Mouse (Mus musculus): ENCODE data around the gene Hist1h2bm.
"Not testable (repeated sequence)": the region's sequence is repeated elsewhere in the genome, so short reads cannot be mapped to it uniquely, and the experiment has no call there.

Hist1h2bm gene

DNA sequence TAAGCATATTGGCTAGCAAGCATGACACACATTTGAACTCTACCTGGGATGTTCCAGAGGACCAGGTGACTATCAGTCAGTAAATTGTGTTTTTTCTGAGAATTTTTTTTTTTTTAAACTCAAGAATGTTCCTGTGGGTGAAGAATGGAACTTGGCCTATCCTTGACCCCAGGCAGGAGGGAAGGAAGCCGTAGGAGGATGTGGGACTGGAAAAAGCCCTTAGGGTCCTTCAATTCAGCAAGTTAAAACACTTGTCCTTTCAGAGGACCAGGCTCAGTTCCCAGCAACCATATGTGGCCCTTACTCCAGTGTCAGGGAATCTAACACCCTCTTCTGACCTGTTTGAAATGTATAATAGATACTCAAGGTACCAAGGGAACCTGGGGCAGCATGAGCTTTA is 7.7 kb downstream of the Hist1h2bm start:
- DNase-seq = no peak

DNA sequence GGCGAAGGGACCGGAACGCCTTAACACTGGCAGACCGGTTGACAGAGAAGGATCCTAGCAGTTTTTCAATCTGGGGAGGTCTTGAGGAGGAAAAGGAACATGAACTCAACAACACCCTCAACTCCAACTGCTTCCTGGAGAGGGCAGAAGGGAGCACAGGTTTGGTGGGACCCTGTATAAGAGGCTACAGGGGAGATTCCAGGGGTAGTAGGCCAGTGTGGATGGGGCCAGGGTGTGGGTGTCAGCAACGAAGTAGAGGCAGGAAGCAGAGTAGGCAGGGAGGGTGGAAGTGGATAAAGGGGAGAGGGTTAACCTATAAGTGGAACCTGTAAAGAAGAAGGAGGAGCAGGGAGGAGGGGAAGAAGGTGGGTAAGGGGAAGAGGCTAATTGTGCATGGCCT is 11.6 kb downstream of the Hist1h2bm start:
- no peak for DNase-seq

DNA sequence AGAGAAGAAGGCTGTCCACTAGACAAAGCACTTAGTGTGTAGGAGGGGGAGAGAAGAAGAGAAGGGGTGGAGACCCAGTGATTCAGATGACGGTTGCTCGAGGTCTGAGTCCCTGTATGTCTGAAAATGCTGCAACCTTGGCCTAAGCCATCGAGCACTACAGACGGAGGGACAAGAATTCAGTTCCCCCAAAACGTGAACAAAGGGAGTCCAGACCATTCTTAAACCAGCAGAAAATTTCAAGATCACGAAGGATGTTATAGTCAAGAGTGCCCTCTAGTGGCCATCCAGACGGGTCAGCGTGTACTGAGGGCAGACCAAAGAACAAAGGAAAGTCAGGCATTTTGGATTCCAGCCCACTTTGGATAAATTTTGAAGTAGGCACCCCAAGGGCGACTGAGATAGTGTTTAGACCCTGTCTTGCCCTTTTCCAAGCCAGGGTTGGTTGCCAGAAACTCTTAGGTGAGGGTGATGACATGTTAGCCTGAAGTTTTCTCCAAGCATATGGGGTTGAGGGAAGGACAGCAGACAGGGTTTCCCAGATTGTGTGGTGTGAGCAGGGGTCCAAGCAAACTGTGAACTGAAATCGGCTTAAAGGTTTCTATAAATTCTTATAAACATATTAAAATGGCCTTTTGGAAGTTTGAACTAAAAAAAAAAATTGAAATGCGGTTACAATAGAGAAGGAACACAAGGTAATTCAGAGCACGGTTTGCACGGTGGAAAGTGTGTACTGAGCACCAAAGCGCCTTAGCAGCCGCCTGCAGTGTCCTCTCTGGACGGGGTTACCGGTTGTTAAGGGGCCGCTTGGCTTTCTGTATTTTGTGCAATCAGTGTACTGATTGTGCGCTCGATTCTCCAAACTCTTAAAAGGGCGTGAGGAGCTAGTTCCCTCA is 12.4 kb downstream of the Hist1h2bm start:
- DNase-seq = peak; percentile 79

DNA sequence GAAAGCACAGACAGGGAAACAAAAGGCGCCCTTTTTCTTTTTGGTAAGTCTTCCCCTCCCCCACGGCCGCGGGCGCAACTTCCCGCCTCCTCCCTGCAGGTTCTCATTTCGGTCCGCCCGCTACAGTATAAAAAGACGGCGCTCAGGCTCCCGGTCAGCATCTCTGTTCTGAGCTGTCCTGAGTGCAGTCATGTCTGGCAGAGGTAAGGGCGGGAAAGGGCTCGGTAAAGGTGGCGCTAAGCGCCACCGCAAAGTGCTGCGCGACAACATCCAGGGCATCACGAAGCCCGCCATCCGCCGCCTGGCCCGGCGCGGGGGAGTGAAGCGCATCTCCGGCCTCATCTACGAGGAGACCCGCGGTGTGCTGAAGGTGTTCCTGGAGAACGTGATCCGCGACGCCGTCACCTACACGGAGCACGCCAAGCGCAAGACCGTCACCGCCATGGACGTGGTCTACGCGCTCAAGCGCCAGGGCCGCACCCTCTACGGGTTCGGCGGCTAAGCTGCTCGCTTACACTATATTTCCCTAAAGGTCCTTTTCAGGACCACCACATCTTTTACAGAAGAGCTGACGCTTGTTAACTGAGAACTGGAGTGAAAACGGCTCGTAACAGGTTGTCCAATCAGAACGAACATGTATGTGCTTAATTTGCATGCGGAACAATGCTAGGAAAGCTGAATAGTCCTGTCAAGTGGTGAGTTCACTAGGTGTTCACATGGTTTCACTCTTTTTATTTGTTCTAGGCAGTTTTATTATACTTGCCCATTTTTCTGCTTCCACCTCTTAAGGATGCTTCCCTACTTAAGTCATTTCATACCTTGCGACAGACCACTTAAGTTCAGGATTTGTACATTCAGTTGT is 13.3 kb downstream of the Hist1h2bm start, which contains the start of gene Hist1h4j:
TSS of gene Hist1h4j (plus strand) at position 159 of the 862 bp plus-strand sequence.
- peak; percentile 78 for DNase-seq

DNA sequence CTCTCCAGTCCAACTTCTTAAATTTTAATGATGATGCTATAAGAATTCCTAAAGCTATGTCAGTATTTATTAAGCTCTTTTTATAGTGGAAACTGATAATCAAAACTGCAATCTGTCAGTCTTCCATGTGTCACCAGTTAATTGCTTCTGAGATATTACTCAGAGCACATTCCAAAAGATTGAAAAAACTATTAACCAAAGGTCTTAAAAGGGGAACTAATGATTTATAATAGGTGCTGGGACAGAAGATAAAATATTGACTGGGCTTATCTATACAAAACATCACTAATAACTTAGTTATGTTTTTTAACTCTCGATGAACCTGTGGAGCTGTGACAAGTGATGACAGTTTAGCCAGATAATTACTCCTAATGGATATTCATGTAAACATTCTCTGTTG is 23.2 kb downstream of the Hist1h2bm start:
- no peak for DNase-seq

DNA sequence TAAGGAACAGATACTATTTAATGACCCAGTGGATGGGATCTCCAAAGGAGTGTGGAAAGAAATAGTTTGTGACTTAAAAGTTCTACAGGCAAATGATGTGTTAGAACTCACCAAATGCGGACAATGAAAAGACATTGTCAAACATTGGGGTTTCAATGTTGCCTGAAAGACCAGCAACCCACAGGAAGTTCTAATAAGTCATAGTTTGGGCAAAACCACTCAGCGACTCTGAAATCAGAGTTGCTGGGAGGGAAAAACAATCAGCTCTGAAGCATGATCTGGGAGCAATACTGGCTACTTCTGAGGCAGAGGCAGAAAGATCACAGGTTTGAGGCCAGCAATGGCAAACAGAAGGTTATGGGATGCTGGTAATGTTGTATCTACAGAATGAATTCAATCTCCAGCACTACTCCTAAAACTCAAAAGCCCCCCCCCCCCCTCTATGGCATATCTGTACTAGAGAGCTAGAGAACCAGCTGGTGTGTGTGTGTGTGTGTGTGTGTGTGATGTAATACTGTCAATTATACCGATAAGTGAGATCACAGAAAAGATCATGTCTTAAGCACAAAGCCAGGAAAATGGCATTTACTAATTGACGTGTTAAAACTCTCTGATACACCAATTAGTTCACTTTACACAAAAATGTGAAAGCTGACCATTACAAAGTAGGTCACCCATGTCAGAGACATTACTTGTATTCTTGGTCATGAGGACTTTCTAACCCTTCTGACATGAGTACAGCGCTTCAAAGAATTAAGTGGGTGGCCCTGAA is 27.7 kb downstream of the Hist1h2bm start:
- no peak for DNase-seq

DNA sequence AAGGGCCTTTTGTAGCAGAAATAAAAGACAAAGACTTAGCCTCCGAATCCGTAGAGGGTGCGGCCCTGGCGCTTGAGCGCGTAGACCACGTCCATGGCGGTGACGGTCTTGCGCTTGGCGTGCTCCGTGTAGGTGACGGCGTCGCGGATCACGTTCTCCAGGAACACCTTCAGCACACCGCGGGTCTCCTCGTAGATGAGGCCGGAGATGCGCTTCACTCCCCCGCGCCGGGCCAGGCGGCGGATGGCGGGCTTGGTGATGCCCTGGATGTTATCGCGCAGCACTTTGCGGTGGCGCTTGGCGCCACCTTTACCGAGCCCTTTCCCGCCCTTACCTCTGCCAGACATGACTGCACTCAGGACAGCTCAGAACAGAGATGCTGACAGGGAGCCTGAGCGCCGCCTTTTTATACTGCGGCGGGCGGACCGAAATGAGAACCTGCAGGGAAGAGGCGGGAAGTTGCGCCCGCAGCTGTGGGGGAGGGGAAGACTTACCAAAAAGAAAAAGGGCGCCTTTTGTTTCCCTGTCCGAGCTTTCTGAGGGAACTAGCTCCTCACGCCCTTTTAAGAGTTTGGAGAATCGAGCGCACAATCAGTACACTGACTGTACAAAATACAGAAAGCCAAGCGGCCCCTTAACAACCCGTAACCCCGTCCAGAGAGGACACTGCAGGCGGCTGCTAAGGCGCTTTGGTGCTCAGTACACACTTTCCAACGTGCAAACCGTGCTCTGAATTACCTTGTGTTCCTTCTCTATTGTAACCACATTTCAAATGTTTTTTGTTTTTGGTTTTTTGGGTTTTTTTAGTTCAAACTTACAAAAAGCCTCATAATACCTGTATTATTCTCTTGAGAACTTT is 28.5 kb downstream of the Hist1h2bm start, which contains the start of gene Hist1h4k:
TSS of gene Hist1h4k (minus strand) at position 347 of the 859 bp plus-strand sequence.
- peak; percentile 94 for DNase-seq

DNA sequence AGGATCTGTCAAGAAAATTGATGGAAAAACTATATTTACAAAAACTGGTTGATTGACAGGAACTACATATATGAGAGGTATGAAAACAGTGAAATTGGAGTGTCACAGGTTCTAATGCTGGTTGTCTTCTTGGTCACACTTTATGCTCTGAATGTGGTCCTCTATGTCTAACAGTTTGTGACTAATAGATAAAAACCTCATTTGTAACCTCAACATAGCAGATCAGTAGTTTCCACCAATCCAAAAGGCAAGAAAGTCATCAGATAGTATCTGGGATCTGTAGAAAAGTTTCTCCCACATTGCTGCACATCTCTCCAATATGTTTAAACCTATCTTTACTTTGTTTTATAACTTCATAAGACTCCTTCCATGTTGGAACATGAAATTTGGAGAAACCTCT is 29.6 kb downstream of the Hist1h2bm start:
- no peak for DNase-seq

DNA sequence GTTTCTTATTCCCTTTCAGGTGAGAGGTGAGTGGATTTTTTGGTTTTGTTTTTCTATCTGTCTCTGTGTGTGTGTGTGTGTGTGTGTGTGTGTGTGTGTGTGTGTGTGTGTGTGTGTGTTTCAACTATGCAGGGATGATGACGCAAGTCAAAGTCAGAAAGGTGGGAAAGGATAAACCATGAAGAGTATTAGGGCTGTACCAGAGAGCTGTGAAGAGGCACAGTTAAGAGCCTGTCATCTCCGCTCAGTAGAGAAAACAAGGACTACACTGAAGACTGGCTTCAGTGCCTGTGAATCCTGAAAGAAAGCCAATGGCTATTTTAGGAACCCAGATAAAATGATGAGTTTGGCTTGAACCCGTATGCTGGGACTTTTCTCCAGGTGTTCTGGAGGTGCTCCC is 30.0 kb downstream of the Hist1h2bm start:
- no peak for DNase-seq

DNA sequence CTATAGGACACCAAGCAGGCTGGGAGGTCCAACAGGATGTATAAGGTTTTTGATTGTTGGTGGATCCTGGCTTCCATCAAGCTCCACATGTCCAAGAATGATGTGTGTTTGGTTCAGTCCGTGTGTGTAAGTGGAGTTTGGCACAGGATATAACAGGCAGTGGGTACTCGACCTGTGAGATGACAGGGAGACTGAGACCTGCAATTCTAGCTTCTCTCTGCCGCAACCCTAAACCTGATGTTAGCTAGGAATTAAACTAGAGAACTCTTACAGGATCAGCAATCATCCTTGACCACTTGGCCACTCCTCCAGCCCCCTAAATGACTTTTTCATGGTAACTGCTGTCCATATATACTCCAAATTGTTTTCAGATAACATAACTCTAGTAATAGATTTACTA is 30.5 kb downstream of the Hist1h2bm start:
- no peak for DNase-seq

DNA sequence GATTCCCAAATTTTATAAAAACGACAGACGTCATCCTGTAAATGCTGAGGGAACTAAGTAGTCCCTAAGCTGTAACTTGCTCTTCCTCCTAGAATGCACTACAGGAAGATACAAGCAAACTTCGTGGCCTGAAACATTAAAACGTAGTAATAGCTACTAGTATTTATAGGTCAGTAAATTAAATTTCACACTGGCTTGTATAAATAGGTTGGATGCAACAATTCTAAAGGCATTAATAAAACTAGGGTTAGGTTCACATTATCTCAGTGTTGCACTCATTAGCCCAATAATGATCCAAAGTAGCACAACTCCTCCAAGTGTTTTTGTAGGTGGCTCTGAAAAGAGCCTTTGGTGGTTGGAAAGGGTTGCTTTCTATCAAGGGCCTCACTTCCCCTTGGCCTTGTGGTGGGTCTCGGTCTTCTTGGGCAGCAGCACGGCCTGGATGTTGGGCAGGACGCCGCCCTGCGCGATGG is 31.2 kb downstream of the Hist1h2bm start:
- no peak for DNase-seq

DNA sequence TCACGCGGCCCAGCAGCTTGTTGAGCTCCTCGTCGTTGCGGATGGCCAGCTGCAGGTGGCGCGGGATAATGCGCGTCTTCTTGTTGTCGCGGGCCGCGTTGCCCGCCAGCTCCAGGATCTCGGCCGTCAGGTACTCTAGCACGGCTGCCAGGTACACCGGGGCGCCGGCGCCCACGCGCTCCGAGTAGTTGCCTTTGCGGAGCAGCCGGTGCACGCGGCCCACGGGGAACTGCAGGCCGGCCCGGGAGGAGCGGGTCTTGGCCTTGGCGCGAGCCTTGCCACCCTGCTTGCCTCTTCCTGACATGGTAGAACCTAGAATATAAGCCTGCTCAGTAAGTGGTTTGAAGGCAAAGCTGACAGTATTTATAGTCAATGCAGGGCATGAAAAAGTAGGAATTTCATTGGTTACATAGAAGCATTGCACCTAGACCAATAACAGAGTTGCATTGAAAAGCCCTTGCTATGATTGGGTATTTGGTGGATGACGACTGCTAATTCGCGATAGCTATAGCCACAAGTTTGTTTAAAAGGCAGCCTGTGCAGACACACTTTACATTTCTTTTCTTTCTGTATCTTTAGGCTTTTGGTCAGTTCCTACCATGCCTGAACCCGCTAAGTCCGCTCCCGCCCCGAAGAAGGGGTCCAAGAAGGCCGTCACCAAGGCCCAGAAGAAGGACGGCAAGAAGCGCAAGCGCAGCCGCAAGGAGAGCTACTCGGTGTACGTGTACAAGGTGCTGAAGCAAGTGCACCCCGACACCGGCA is 31.9 kb downstream of the Hist1h2bm start, which contains the start of the genes Hist1h2ak and Hist1h2bn:
TSS of gene Hist1h2ak (minus strand) at position 304 of the 762 bp plus-strand sequence.
TSS of gene Hist1h2bn (plus strand) at position 600 of the 762 bp plus-strand sequence.
- DNase-seq = peak; percentile 67

DNA sequence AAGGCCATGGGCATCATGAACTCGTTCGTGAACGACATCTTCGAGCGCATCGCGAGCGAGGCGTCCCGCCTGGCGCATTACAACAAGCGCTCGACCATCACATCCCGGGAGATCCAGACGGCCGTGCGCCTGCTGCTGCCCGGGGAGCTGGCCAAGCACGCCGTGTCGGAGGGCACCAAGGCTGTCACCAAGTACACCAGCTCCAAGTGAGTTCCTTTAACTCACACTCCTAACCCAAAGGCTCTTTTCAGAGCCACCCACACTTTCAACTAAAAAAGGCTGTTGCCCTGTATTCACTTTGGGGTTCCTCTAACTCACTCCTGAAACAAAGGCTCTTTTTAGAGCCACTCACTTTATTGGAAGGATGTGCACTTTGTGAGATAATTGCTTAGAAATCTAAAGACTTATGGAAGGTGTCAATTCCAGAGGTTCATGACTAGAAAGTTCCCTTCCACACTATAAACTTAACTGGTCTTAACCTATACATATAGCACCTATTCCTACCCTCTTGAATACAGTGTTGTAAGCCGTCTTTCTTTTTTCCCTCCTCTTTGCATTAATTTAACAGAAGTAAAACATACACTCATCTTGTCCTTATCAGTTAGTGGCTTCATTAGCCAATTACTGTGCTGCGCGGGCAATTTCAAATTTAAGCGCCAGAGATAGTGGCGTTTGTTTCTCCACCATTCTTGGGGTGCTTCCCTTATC is 32.6 kb downstream of the Hist1h2bm start:
- DNase-seq = not testable (repeated sequence)

DNA sequence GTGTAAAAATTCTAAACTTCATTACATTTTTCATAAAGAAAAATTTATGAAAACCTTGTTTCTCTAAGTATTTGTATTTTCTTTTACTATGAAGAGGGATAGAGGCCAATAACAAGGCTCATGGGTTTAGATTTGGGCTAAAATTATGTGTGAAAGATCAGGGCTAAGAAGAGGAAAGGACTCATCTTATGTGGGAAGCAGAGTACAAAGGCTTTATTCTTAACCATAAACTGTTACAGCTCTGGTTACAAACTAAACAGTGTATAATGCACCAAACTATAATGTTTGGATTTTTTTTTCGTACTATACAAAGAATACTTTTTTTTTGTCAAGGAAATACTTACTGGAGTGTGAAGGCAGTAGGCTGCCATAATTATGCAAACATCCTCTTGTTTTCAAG is 33.9 kb downstream of the Hist1h2bm start:
- DNase-seq = no peak

Data from cerebellum, adult 8-10 months (tissue).